Mouse (Mus musculus): ENCODE measurements around the gene Isy1. TPM values are rescaled to one million over a fixed set of nuclear protein-coding genes. Genes with fewer than 3 reads are reported as not detected.

Isy1 gene
- total RNA-seq, 1 experiment from 2014 or later: 36.1 TPM

DNA sequence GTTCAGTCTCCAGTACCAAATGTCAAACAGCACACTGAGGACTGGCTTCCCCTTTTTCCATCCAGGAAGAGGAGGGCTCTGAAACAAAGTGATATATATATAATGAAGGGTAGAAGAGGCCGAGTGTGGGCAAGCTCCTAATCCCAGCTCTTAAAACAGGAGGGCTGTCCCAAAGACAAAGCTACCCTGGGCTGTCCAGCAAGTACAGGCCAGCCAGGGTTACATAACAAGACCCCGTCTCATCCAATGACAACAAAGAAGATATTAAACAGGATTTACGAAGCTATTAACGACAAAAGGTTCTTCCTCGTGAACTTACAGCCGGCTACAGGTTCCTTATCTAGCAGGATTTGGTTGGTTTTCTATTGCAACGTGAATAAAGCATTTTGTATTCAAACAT, 33.7 kb downstream of the Isy1 start:
- DNase-seq: no peak

DNA sequence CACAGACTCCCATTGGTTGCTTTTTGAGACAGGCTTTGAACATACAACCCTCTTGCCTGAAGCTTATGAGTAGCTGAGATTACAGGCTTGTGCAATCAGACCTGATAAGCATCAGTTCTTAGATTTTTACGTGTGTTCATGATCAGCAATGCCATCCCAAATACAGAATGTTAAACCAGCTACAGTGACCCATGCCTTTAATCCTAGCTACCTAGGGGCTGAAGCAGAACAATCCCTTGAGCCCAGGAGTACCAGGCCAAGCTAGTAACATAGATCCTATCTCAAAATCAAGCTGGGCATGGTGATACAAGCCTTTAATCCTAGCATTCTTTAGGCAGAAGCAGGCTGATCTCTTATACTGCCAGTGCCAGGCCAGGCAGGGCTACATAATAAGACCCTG, 34.6 kb downstream of the Isy1 start:
- no peak for DNase-seq

DNA sequence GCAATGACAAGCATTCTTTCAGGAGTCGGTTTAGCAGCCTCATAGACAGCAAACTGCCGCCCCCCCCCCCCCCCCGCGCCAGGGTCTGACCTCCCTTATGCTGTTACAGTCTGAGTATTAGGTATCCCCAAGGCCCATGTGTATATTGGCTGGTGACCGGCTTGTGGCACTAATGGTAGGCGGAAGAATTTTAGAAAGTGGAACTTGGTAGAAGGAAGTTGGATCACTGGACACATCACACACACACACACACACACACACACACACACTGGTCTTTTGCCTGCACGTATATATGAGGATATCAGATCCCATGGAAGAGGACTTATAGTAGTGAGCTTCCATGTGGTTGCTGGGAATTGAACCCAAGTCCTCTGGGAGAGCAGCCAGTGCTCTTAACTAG, 36.1 kb downstream of the Isy1 start:
- no peak for DNase-seq

DNA sequence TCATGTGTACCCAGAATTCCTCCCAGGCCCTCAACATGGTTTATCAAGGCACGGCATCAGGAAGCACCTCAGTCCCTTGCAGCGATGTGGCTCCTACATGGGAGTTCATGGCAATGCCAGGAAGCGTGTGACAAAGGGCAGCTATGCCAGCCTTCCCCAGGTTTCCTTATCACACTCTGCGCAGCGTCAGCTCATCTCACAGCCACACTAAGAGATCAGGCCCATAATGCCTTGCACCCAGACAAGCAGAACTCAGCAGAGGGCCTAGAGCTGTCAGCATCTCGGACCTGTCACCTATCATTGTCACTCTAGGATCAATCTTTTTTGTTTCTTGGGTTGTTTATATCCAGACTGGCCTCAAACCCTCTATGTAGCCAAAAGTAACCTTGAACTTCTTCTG, 39.0 kb downstream of the Isy1 start:
- no peak for DNase-seq

DNA sequence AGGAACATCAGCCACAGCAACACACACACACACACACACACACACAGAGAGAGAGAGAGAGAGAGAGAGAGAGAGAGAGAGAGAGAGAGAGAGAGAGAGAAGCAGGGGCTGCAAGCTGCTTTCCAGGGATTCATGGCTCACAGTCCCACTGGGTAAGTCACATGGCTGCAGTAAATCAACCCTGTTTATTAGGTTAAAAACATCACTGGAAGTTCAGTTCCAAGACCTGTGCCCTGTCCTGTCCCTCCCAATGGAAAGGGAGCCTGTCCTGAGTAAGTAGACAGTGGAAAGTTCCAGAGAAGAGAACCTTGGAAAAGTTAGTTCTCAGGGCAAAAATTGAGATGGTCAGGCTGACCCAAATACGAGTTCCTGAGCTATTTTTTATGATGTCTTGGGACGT, 41.3 kb downstream of the Isy1 start:
- no peak for DNase-seq

DNA sequence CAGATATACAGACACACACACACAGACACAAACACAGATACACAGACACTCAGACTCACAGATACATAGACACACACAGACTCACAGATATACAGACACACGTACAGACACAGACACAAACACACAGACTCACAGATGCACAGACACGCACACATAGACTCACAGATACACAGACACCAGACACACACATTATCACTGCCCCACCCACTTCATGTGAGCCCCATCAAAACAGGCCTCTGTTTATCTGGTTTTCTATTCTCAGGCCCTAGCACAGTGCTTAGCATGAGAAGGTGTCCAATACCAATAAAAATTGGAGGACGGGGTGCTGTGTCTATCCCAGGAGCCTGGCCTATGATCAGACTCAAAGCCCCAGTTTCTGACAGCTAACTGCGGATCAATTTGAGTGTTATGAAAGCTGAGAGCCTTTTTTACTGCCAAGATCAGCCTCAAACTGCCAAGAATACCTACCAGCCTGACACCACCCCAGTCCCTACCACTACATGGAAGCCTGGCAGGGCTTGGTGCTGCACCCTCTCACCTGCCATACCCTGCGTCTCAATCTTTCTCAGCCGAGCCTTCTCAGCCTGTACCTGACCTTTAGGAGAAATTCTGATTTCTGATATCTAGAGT, 42.2 kb downstream of the Isy1 start:
- no peak for DNase-seq

DNA sequence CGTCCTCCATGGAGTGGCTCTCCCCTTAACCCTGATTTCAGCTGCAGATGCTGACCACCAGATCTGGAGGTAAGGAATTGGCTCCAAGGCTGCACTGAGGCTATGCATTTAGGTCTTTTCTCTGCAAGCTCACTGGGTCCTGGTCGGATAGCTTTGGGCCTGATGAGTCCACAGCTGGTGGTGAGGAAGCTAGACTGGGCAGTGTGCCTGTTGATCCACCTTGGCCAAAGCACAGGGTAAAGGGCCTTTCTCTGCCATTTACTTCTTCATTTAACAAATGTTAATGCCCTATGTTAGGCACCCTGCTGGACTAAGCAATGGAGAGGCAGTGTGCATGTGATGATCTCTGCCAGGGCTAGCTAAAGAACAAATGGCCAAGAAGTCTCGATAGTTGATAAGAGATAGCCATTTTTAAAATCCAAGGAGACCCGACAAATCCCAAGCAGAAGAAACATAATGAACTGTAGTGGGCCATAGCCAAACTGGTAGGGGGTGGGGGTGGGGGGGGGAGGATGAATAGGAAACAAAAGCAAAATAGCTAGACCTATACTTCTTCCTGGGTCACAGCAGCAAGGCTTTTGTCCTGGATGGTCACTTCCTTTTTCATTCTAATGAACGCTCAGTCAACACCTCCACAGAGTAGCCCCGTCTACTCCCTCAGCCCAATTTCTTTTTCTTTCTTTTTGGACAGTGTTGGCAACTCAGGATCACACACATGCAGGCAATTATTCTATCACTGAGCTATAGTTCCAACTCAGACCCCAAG, 43.0 kb downstream of the Isy1 start:
- no peak for DNase-seq

DNA sequence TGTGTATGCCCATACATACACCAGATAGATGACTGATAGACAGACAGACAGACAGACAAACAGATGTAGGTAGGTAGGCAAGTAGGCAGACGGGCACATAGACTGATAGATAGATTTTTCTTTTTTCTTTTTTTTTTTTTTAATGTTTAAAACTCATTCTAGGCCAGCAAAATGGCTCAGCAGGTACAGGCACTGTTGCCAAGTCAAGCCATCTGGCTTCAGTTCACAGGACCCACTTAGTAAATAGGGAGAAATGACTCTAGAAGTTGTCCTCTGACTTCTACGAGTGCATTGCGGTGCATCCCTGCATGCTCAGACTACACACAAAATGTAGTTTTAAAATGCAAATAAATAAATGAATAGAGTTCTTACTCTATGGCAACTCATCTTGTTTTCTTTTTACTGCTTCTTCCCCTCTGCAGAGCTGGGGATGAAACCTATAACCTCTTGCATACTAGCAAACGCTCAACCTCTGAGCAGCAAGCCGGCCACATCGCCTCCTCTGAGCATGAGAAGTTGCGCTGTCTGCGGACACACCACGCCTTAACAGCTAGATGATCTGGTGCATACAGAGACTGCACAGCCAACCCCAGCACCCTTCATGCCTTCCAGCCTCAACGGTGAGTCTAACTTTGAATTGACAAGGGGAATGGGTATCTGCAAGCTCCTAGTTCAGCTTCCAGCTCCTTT, 44.6 kb downstream of the Isy1 start:
- DNase-seq: no peak

DNA sequence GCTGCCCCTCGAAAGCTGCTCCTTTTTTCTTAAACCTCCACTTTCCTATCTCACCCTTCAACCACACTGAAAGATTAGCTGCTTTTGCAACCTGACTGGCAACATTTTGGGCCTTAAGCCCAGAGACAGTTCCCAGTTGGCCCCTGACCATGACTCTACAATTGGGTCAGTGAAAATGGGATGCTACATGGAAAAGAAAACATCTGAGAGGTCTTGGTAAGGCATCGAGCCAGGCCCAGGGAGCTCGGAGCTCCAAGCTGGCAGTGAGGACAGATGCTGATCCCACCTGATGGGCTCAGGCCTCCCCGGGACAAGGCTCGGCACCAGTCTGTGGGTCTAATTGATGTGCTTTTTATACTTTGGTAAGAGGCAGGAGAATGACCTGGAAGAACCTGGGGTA, 46.8 kb downstream of the Isy1 start:
- DNase-seq: no peak

DNA sequence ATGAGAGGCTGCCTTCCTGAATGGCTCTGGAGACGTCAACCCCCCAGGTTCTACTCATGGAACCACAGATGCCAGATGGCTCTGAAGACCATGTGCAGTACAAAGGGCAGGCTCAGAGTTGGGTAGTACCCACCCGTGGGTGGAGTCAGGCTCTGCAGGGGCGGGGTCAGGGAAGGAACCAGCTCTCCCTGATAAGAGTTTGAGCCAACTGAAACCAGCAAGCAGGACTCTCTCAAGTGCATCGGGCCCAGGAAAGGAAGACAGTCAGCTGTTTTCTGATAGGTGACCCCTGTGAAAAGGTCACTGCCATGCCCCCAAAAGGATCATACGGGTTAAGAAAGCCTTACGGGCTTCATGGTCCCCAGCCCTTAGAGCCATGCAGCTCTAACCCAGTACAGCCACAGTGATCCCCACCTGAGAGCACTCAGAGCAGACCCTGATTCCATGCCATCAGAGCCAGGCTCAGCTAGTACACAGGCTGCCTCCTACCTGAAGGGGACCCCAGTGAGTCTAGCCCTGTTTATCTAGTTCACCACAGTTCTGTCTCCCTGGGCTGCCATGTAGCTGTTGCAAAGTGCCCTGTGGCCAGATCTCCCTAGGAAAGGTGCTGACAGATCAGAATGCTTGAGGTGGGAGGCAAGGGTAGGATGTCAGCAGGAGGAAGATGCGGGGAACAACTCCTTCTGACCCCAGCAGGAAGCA, 47.7 kb downstream of the Isy1 start:
- DNase-seq: no peak

DNA sequence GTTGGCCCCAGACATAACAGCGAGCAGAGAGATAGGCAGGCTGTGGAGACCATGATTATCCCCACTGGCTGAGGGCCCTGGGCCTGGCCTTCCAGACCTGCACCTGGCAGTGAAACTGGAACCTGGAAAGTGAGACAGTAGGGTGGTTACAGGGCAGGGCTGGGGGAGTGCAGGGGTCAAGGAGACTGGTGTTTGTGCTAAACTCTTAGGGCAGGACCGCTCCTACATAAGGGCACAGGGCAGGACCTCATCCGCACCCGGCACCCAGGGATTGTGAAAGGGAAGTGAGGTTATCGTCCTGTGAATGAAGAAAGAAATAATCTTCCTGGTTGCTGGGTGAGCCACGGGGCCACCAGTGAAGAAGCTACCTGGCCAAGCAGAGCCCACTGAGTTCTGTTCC, 48.8 kb downstream of the Isy1 start:
- no peak for DNase-seq

DNA sequence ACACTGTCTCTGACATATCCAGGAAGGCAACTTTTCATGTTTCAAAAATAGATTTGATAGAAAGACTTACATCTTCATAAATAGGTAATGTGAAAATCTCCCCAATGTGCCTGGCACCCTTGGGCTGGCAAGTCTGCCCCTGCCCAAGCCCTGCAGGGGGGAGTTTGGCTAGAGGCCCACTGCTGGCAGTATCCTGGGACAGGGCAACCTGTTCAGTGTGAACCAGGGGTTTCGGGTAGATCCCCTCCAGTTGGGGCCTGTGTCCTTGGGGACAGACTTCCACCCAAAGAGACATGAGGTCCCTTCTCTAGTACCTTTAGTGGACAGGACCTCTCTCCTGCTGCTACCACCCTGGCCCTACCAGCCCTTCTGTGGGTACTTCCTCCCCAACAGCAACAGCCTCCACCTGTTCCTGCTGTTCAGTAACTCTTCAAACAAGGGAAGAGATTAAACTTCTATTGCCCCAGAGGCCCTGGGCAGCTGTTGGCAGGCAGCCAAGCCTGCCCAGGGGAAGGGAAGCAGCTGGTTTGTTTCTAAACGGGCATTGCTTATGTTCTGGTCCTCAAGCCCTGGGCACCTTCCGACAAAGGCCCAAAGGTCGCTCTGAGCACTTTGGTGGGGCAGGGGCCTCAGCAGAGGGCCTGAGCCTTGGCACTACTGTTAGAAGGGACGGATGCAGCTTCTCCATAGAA, 49.6 kb downstream of the Isy1 start:
- DNase-seq: peak; percentile 60

DNA sequence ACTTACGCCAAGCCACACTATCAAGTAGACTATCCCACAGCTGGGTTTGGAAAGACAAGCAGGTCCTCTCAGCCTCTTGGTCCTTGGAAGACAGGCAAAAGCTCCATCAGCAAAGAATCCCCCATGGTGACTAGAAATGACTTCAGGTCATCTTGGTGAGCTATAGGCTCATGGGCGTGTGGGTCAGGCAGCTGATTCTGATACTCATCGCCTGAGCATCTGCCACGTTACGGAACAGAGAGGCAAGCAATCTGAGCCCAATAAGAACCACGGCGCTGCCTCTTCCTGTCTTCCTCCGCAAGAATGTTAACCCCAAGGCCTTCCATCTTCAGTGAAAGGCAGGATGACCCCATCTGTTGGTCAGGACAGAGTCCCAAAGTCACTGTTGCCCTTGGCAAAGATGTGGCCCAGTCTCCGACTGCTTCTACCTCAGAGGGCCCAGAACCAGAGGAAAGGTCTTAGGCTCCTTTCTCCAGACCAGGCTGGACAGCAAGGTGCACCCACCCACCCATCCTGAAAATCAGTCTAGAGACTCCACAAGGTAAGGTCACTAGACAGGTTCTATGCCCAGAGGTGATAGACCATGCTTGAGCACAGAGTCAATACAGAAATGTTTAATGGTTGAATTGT, 50.2 kb downstream of the Isy1 start:
- no peak for DNase-seq

DNA sequence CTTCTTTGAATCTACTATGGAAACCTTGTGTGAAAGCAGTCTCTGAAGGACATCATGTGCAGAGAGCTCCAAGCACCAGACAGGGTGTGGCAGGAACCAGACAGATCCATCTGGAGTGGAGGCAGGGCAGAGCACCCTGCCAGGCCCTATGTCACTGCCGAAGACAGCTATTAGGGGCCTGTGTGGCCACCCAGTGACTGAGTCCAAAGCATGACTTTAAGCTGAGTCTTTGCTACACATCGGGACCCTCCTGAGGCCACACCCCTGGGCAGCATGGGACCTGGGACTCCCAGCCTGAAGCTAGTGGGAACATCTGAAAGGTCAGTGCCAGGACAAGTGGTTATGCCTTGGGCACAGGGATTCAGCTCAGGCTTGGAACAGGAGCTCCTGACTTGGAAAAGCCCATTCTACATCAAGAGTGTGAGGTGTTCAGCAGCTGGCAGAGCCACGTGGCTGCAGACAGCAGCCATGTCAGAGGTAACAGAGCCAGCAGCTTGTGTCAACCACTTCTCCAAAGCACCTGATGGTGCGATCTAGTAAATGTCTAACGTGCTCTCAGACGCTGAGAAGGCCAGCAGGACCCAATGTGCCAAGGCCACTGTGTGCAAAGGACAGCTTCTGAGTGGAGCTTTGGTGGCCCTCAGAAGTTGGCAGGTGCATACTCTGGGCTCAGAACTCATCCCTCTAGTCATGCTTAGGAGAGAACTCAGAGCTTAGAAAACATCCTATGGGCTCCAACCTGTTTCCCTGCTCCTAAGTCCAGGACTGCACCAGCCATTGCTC, 51.3 kb downstream of the Isy1 start:
- no peak for DNase-seq

DNA sequence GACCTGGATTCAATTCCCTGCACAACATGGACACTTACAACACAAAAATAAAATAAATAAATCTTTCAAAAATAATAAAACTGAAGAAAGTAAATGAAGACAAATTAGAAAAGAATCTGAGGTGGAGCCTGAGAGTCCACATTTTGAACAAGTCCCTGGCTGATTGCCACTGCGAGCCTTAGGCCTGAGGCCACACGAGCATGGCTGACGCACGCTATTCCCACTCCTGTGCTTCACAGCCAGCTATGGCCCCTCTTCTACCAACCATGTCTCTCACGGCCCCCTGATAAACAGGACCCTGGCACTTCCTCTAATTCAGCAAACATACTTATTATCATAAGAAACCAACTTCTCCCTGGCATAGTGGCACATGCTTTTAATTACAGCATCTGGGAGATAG, 52.0 kb downstream of the Isy1 start:
- no peak for DNase-seq

DNA sequence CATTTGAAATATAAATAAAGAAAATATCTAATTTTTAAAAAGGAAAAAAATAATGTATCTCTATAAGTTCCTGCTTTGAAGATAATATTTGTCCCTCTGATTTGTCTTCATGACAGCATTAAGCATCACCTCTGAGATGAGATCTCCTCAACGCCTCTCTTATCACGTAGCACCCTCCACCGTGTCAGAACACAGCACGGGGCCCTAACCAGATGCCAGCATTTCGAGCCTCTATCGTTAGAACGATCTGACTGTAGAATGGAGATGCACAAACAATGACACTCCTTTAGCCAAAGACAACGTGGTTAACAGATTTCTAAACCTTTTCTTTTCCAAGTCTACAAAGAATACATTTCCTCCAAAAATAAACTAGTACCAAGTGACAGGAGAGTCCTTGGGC, 54.6 kb downstream of the Isy1 start:
- no peak for DNase-seq

DNA sequence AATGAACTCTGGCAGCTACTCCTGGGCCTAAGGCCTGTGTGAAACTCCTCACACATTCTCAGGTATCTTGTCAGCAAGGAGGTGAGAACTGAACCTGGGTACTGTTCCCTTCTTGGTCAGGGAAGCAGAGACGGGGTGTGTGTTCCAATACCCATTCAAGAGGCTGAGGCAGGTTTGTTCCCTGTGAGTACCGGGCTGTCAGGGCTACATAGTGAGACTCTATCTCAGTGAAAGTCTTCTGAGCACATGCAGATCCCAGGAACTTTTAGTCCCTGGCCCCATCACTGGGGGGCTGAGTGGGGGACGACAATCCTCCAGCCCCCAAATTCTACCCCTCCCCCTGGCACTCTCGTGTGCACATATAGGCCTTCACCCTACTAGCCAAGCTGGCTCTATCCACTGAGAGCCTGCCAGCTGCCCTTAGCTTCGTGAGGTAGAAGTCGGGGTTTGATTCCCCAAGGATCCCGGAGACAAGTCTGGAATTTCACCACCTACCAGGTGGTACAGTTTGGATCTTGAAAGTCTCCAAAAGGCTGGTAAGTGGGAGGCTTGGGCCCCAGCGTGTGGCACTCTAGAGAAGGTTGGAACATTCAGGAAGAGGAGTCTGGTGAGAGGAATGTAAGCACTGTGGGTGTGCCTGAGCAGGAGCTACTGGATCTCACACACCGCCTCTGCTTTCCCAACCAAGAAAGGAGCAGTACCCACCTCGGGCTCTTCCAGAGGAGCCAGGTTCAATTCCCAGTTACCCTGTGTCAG, 57.9 kb downstream of the Isy1 start:
- no peak for DNase-seq

DNA sequence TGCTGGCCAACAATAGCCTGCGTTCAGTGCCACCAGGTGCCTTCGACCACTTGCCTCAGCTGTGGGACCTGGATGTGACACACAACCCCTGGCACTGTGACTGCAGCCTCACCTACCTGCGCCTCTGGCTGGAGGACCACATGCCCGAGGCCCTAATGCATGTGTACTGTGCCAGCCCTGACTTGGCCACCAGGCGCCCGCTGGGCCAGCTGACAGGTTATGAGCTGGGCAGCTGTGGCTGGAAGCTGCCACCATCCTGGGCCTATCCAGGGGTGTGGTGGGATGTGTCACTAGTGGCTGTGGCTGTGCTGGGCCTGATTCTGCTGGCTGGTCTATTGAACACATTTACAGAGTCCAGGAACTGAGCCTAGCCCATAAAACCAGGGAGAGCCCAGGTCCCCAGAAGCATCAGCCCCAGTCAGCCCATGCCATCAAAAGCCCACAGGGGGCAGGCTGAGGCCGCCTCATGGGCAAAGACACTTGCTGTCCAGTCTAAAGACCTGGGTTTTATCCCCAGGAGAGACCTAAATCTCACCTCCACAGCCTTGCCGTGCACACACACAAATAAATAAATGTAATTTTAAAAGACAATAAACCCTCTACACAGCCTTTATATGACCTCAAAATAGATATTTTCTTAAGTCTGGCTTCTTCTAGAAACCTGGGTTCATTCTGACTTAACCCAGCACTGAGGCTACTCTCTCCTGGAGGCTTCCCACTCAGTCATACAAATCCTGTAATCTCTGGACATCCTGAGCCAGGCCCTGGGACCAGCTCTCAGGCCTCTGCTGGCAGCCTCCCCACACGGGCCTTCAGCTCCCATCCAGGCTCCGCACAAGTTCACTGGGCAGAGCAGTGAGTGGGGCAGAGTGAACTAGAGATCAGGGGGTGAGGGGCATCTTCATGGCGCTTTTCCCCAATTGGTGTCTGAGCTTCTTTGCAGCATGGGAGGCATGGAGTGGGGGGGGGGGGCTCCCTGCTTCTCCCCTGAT, 59.1 kb downstream of the Isy1 start:
- no peak for DNase-seq

Measured in adrenal gland, postnatal 25 days (tissue).